Mouse (Mus musculus) testis, adult 2 months (tissue): ENCODE results near the gene Hcn4.

ENCODE experiments used
- CTCF ChIP-seq: fragments of 200-500 bp; IDR thresholded peaks from 2 replicates; pipeline ENCODE4 v1.5.1; 2012; ENCODE audit warnings: low read depth, mild to moderate bottlenecking, inconsistent platforms, low read length, moderate library complexity; ENCODE audit not compliant: control insufficient read depth, insufficient read depth, insufficient replicate concordance
- POLR2A ChIP-seq: fragments of 200-500 bp; IDR thresholded peaks from 2 replicates; pipeline ENCODE4 v1.6.1; 2012; ENCODE audit warnings: low read depth, mild to moderate bottlenecking, inconsistent platforms, low read length, moderate library complexity; ENCODE audit not compliant: control insufficient read depth

GRCm38 (mm10) chr9:58801441-58801840 lies 21.8 kb upstream of the Hcn4 start:
- TF ChIP-seq POLR2A (no peak), CTCF (no peak)
